Mouse (Mus musculus) neural tube, embryonic 14.5 days (tissue): ENCODE measurements around the gene Gm37240. TPM values are rescaled to one million over a fixed set of nuclear protein-coding genes. Genes with fewer than 3 reads are reported as not detected.

Experiments used
- ATAC-seq: fragments of 200-750 bp; cut with Nextera tagmentation; 2 replicates; pipeline ENCODE4 v1.8.0; 2017; ENCODE audit warnings: low read depth, mild to moderate bottlenecking, moderate TSS enrichment, moderate library complexity
- H3K27ac ChIP-seq: fragments of 300-500 bp; sonication (generic); 2 replicates; pipeline ENCODE4 v1.5.1; 2014; ENCODE audit warnings: low read depth, mild to moderate bottlenecking, control low read depth, low read length, moderate library complexity, mixed read lengths
- H3K27me3 ChIP-seq: fragments of 300-500 bp; sonication (generic); 2 replicates; pipeline ENCODE4 v1.6.1; 2014; ENCODE audit warnings: low read length; ENCODE audit not compliant: control insufficient read depth, insufficient read depth
- H3K36me3 ChIP-seq: fragments of 300-500 bp; sonication (generic); 2 replicates; pipeline ENCODE4 v1.6.1; 2014; ENCODE audit warnings: low read length, mixed read lengths; ENCODE audit not compliant: control insufficient read depth, insufficient read depth
- H3K4me1 ChIP-seq: fragments of 300-500 bp; sonication (generic); 2 replicates; pipeline ENCODE4 v1.6.1; 2014; ENCODE audit warnings: low read length; ENCODE audit not compliant: control insufficient read depth, insufficient read depth
- H3K4me2 ChIP-seq: fragments of 300-500 bp; sonication (generic); 2 replicates; pipeline ENCODE4 v1.6.1; 2014; ENCODE audit warnings: mild to moderate bottlenecking, low read depth, low read length, control low read depth
- H3K4me3 ChIP-seq: fragments of 300-500 bp; sonication (generic); 2 replicates; pipeline ENCODE4 v1.5.1; 2014; ENCODE audit warnings: low read depth, low read length, control low read depth, mixed read lengths
- H3K9ac ChIP-seq: fragments of 300-500 bp; sonication (generic); replicated peaks from 2 replicates; pipeline ENCODE4 v1.6.1; 2014; ENCODE audit warnings: low read depth, mild to moderate bottlenecking, control low read depth, low read length, mixed read lengths
- H3K9me3 ChIP-seq: fragments of 300-500 bp; sonication (generic); 2 replicates; pipeline ENCODE4 v1.6.1; 2016; ENCODE audit warnings: low read length; ENCODE audit not compliant: control insufficient read depth
- WGBS: fragments of 180-500 bp; shearing (Covaris S2); extraction: QIAGEN DNeasy Blood & Tissue Kit; methylation state at CpG from one replicate; pipeline ENCODE4 v1.1.7; 2014; 5-methylcytosine and 5-hydroxymethylcytosine counted together
- polyA plus RNA-seq: library from polyadenylated mRNA; unstranded; fragments of >200 nt; fragmentation: Nextera tagmentation; extraction: Ambion mirVana; gene quantifications from 2 replicates; pipeline ENCODE4 v1.2.1, GENCODE M21; 2014

The Gm37240 gene
- polyA plus RNA-seq, 1 experiment from 2014 or later, result not detected

DNA sequence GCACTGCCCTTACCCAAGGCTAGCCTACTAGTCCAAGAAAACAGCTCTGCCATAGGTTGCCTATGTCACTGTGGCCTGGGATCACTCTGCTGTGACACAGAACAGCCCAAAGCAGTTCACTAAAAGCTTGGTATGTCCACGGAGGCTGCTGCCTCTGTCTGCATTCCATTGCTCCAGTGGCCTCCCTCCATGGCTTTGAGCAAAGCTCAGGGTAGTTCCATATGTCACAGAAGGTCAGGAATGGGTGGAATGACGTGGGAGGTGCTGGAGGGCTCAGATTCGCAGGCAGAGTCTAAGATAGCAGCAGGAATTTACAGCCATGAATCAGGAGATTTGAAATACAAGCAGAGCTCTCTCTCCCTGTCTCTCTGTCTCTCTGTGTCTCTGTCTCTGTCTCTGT is 514.3 kb downstream of the Gm37240 start:
- Histone ChIP-seq H3K4me3 (no peak overlapping the region), H3K4me1 (no peaks in the 10 kb centered on the region), H3K4me2 (no peak overlapping the region), H3K27ac (no peak overlapping the region), H3K36me3 (no peaks in the 10 kb centered on the region), H3K27me3 (no peaks in the 10 kb centered on the region), H3K9ac (no peak overlapping the region), H3K9me3 (no peaks in the 10 kb centered on the region)
- no peak for ATAC-seq
- WGBS, result 43% methylated on average over 3 of the region's 3 CpGs

DNA sequence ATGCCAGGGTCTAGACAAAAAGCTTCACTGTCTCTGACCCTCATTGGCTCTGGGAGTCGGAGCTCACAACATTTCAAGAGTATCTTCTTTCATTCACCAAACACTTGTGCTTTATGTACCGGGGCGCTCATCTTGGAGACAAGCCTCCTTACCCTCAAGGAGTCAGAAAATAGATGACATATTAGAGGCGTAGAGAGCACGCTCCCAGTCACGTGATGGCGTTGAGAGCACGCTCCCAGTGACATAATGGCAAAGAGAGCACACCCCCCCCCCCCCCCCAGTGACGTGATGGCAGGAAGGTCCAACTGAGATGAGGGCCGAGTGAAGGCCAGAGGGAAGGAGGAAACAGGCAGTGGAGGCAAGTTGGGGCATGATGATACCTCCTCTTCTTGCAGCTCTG is 517.5 kb downstream of the Gm37240 start:
- 85% methylated on average over 8 of the region's 10 CpGs for WGBS
- ATAC-seq, result no peak
- H3K27me3 ChIP-seq, result no peaks in the 10 kb centered on the region

DNA sequence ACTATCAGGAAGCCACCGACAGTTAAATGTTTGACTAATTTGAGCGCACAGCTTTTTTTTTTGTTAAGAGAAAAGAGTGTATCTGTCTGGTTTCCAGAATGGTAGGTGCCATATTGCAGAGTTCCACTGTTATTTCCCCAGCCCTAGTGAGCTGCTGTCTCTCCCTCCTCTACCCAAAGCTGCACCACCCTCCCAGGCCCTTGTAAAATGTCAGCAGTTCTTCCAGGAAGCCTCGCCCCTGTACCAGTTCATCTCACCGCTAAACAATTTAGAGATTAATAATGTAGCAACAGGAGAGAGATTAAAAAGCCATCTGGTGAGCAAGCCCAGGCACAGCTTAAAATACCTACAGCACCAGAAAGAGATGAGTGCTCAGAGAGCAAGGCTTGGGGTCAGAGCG is 518.2 kb downstream of the Gm37240 start:
- no peak for ATAC-seq
- Histone ChIP-seq H3K4me2 (no peak overlapping the region), H3K4me3 (no peak overlapping the region), H3K9me3 (no peaks in the 10 kb centered on the region), H3K4me1 (no peaks in the 10 kb centered on the region), H3K27ac (no peak overlapping the region), H3K27me3 (no peaks in the 10 kb centered on the region), H3K9ac (no peak overlapping the region), H3K36me3 (no peaks in the 10 kb centered on the region)
- 72% methylated on average over 5 of the region's 5 CpGs for WGBS

More for the DNA sequence above, 517.5 kb downstream of the Gm37240 start:
- no peaks in the 10 kb centered on the region for H3K36me3 ChIP-seq
- no peaks in the 10 kb centered on the region for H3K4me1 ChIP-seq
- H3K27ac ChIP-seq, result no peak overlapping the region
- H3K4me3 ChIP-seq, result no peak overlapping the region
- H3K4me2 ChIP-seq, result no peak overlapping the region
- H3K9ac ChIP-seq, result no peak overlapping the region
- no peaks in the 10 kb centered on the region for H3K9me3 ChIP-seq

DNA sequence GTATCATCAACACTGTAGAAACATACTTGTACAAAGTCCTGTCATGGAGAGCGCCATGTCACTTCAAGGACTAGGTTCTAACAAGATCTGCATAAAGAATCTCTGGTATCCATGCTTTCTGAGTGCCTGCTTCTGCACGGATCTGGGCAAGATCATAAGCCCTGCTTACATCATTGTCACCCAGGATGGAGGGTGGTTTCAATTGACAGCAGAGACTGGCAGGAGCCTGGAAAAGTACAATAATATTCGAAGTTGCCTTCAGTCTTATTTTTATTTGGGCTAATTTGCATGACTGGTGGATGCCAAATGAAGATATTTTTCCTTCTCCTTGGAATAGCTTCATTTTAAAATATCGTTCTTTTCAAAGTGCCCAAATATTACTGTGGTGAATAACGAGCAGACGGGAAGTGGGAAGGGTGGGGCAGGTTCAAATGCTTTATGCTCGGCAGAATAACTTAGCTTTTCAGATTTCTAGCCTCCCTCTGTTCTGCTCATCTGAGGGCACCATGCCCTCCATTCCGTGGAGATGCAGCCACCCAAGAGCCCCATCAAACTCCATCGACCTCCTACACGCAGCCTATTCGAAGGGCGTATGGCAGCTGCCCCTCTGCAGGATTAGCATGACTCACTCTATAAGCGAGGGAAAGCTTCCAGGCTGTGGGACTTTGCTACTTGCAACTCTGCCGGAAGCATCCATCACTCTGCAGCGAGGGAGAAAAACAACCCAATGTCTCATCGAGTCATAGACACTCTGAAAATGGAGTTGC is 518.8 kb downstream of the Gm37240 start:
- WGBS, result 86% methylated on average over 16 of the region's 16 CpGs
- no peak for ATAC-seq
- Histone ChIP-seq H3K9me3 (no peaks in the 10 kb centered on the region), H3K27me3 (no peaks in the 10 kb centered on the region), H3K27ac (no peak overlapping the region), H3K4me3 (no peak overlapping the region), H3K4me2 (no peak overlapping the region), H3K36me3 (no peaks in the 10 kb centered on the region), H3K4me1 (no peaks in the 10 kb centered on the region), H3K9ac (no peak overlapping the region)

DNA sequence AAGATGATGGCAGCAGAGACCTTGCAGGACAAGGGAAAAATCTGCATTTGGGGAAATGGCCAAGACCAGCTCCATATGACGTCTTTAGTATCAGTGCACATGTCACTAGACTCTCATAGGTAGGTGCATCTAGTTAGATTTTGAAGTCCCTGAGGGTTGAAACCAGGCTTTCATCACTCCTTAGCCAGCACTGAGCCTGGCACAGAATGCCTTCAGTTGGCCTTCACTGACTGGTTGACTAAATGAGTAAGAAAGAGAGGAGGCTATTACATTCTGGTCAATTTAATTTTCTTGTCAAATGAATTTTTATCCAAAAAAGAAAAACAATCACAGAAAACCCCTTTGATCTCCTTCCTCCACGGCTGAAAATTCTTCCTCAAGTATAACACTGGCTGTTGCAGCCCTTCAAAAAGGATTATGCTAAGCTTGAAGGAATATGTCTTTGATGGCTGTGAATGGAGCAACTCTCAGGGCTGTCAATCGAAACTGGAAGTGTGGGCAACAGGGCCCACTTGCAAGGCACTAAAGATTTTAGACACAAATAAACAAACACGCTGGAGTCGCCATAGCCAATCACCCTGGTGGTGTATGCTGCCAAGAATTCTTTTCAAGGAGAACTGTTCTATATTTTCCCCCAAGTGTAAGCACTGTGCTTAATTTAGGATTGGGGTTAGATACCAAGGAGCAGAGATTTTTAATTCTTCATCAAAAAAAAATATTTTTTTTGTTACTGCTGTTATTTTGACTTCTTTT is 522.6 kb downstream of the Gm37240 start:
- Histone ChIP-seq H3K36me3 (no peaks in the 10 kb centered on the region), H3K9me3 (no peaks in the 10 kb centered on the region), H3K4me2 (no peak overlapping the region), H3K4me3 (no peak overlapping the region), H3K4me1 (no peaks in the 10 kb centered on the region), H3K27ac (no peak overlapping the region), H3K27me3 (no peaks in the 10 kb centered on the region), H3K9ac (no peak overlapping the region)
- no peak for ATAC-seq
- 84% methylated on average over 5 of the region's 5 CpGs for WGBS

DNA sequence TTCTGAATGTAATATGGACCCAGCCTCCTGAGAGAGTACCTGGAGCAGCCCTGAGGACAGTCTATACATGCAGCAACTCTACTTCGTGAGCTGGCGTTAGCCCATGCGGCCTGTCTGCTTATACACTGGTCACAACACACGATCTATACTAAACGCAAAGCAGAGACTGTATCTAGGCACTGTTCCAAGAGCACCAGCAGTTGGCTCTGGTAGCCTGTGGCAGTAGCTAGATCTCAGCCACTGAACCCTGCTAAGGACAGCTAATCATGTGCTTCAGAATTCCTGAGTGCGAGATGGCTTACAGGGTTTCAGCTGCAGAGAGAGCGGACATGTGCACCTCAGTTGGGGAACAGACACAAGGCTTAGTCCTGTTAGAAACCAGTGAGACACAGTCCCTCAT is 524.4 kb downstream of the Gm37240 start:
- no peaks in the 10 kb centered on the region for H3K36me3 ChIP-seq
- WGBS, result 90% methylated on average over 7 of the region's 7 CpGs
- no peak overlapping the region for H3K4me2 ChIP-seq
- no peaks in the 10 kb centered on the region for H3K27me3 ChIP-seq
- no peak overlapping the region for H3K27ac ChIP-seq
- no peaks in the 10 kb centered on the region for H3K9me3 ChIP-seq
- H3K4me1 ChIP-seq, result no peaks in the 10 kb centered on the region
- no peak overlapping the region for H3K4me3 ChIP-seq
- ATAC-seq, result no peak; the same call in 1 of the 2 replicates
- no peak overlapping the region for H3K9ac ChIP-seq

DNA sequence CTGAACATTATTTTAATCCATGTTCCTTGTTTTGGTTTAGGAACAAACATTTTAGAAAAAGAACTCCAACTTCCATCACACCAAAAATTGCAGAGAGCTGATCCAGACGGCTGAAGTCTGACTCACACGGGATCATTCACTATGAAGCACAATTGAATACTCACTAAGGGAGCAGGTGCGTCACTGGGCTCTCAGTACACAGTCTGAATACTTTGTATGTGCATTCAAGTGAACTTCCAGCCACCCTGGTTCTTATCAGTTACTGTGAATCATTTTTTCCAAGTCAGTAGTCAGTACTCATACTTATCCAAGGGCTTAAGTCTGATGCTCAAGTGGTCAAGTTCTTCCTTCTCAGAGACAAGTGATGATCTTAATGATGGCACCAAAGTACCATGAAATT is 530.9 kb downstream of the Gm37240 start:
- no peaks in the 10 kb centered on the region for H3K27me3 ChIP-seq
- H3K36me3 ChIP-seq, result no peaks in the 10 kb centered on the region
- no peaks in the 10 kb centered on the region for H3K9me3 ChIP-seq
- H3K4me1 ChIP-seq, result no peaks in the 10 kb centered on the region
- H3K4me2 ChIP-seq, result no peak overlapping the region
- no peak overlapping the region for H3K4me3 ChIP-seq
- H3K9ac ChIP-seq, result no peak overlapping the region
- WGBS, result 90% methylated on average over 3 of the region's 3 CpGs
- ATAC-seq, result no peak
- no peak overlapping the region for H3K27ac ChIP-seq

DNA sequence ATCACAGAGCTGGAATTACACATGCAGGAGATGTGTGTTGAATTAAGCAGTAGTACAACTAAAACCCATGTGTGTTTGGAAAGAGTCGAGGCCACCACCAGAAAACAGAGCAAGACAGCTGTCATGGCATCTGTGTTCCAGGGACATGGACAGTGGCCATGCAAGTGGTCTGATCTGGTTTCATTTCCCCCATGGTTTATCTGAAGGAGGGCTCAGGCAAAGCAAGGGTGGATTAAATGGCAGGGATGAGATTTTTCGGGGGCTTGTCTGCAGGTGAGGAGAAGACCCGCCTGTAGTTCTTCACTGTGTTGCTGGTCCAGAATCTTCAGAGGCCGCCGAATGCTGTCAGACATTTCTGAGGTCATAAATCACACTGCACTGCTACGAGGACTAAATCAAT is 539.3 kb downstream of the Gm37240 start:
- Histone ChIP-seq H3K27ac (no peak overlapping the region), H3K27me3 (no peaks in the 10 kb centered on the region), H3K4me2 (no peak overlapping the region), H3K9me3 (no peaks in the 10 kb centered on the region), H3K4me3 (no peak overlapping the region), H3K4me1 (no peaks in the 10 kb centered on the region), H3K9ac (no peak overlapping the region), H3K36me3 (no peaks in the 10 kb centered on the region)
- no peak for ATAC-seq
- WGBS, result 65% methylated on average over 6 of the region's 6 CpGs

DNA sequence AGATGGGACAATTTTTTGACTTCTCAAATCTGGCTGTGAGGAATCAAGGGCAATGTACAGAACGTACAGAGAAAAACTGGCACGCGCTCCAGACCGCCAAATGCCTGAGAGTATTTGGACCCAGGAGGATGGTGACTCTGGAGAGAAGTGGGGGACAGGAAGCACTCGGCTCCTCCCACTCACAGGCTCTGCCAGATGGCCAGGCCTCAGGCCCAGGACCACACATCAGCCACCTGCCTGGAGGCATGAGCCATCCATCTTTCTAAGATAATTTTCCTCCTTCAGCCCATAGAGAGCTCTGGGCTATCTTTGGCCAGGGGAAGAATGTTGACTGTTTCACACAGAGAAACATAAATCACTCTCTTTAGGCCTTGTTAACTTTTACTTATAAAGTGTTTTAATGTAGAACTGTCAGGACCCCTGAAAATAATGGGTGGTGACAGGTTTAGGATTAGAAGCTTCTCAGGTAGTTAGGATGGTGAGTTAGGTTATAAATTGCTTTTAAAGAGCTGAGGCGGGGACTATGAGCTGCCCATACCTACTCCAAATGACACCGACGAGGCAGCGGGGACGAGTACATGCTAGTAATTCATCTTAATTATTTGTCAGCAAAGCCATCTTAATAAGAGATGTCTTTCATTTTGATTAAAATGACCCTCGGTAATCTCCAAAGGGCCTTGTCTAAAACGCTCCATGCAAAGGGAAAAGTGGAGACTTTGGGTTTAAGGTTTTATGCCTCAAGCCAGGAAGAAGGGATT is 546.0 kb downstream of the Gm37240 start:
- ATAC-seq, result peak; percentile 59; the same call in 1 of the 2 replicates
- Histone ChIP-seq H3K27me3 (no peaks in the 10 kb centered on the region), H3K4me2 (no peak overlapping the region), H3K9ac (no peak overlapping the region), H3K4me3 (no peak overlapping the region), H3K27ac (no peak overlapping the region), H3K4me1 (no peaks in the 10 kb centered on the region), H3K36me3 (no peaks in the 10 kb centered on the region), H3K9me3 (no peaks in the 10 kb centered on the region)
- 52% methylated on average over 12 of the region's 12 CpGs for WGBS
